Comparison of ENCODE assay signal across 8 mouse cellular contexts in genomic region chr2:157074186-157074724, GRCm38 (mm10). TPM values are rescaled to one million over a fixed set of nuclear protein-coding genes. Genes with fewer than 3 reads are reported as not detected.
DNase-seq lines count a peak whose midpoint lies in the region; ATAC-seq lines count a peak whose summit lies in the region.

No protein-coding gene starts in this region.

- 82% methylated on average over 9 of the region's 9 CpGs for WGBS in kidney, embryonic 15.5 days
- WGBS in kidney, embryonic 14.5 days, result 87% methylated on average over 9 of the region's 9 CpGs

- no peaks in the 10 kb centered on the region for H3K27me3 ChIP-seq in kidney, embryonic 15.5 days
- no peaks in the 10 kb centered on the region for H3K27me3 ChIP-seq in kidney, embryonic 14.5 days (ENCODE audit: control insufficient read depth, insufficient read depth, low read length)

- H3K4me3 ChIP-seq in kidney, embryonic 15.5 days (replicated peaks), result no peak overlapping the region
- no peak overlapping the region for H3K4me3 ChIP-seq in kidney, embryonic 14.5 days (ENCODE audit: low read length)

- H3K4me2 ChIP-seq in kidney, embryonic 15.5 days, result no peak overlapping the region
- no peak overlapping the region for H3K4me2 ChIP-seq in kidney, embryonic 14.5 days (replicated peaks; ENCODE audit: low read depth, low read length)

- 0 out of 2 replicates have a peak overlapping the region, but pooled peaks have one; percentile 18 for H3K27ac ChIP-seq in kidney, embryonic 15.5 days
- no peak overlapping the region for H3K27ac ChIP-seq in kidney, embryonic 14.5 days (ENCODE audit: low read depth, low read length)

- peaks cover 17% of the 10 kb centered on the region for H3K36me3 ChIP-seq in kidney, embryonic 15.5 days
- H3K36me3 ChIP-seq in kidney, embryonic 14.5 days (ENCODE audit: control insufficient read depth, insufficient read depth, low read length), result peaks cover 22% of the 10 kb centered on the region; the same call in 1 of the 2 replicates

- no peak overlapping the region for H3K9ac ChIP-seq in kidney, embryonic 15.5 days
- no peak overlapping the region for H3K9ac ChIP-seq in kidney, embryonic 14.5 days (ENCODE audit: low read depth, low read length)

- peaks cover 86% of the 10 kb centered on the region for H3K4me1 ChIP-seq in kidney, embryonic 15.5 days
- H3K4me1 ChIP-seq in kidney, embryonic 14.5 days (ENCODE audit: control insufficient read depth, insufficient read depth, low read length), result peaks cover 64% of the 10 kb centered on the region

- DNase-seq in adrenal gland, postnatal 36 days, result peak; percentile 85
- DNase-seq in fibroblast of lung, adult 2 months (ENCODE audit: low read depth), result peak; percentile 76
- peak; percentile 33 for DNase-seq in lung, postnatal 36 days
- DNase-seq in embryo, embryonic 9.5 days (ENCODE audit: extremely low spot score), result no peak
- DNase-seq in left cerebral cortex, postnatal 25 days (ENCODE audit: low spot score in 2 of 2), result no peak
- DNase-seq in left cerebral cortex, postnatal 14 days (ENCODE audit: low spot score in 2 of 2), result no peak

- no peak for ATAC-seq in kidney, embryonic 15.5 days (replicated peaks; ENCODE audit: low FRiP score)
- ATAC-seq in kidney, embryonic 14.5 days (ENCODE audit: low FRiP score, low TSS enrichment), result no peak

- no peaks in the 10 kb centered on the region for H3K9me3 ChIP-seq in kidney, embryonic 15.5 days (replicated peaks)
- H3K9me3 ChIP-seq in kidney, embryonic 14.5 days (ENCODE audit: control insufficient read depth, low read length), result no peaks in the 10 kb centered on the region

- intact Hi-C loops in left cerebral cortex, postnatal 25 days (cut with DNase I), result no loop called here
- intact Hi-C loops in left cerebral cortex, postnatal 14 days (cut with DNase I), result no loop called here

RNA-seq across cellular contexts. Expression of gene Soga1, which starts 4.8 kb away (rescaled TPM):
- polyA plus RNA-seq in kidney, embryonic 15.5 days (2015; fragmentation: Nextera tagmentation; extraction: Ambion mirVana), result 3.5 and 4.2 TPM in 2 replicates
- polyA plus RNA-seq in kidney, embryonic 14.5 days (2014; fragmentation: Nextera tagmentation; extraction: Ambion mirVana), result 6.3 and 6.4 TPM in 2 replicates
- 10 to 100 TPM; 36.3 to 38.7 TPM for total RNA-seq in adrenal gland, postnatal 36 days (2021)
- total RNA-seq in left cerebral cortex, postnatal 25 days (2021), result 10 to 100 TPM; 19.8 to 24.6 TPM
- total RNA-seq in left cerebral cortex, postnatal 14 days (2021), result 10 to 100 TPM; 38.8 to 41.1 TPM

RNA-seq across cellular contexts. Expression of gene Tldc2, which starts 12.6 kb away (rescaled TPM):
- polyA plus RNA-seq in kidney, embryonic 15.5 days (2015; fragmentation: Nextera tagmentation; extraction: Ambion mirVana), result 0.27 TPM in 1 of 2 replicates, not detected in the other
- polyA plus RNA-seq in kidney, embryonic 14.5 days (2014; fragmentation: Nextera tagmentation; extraction: Ambion mirVana), result 0.38 TPM in 1 of 2 replicates, not detected in the other
- not detected for total RNA-seq in adrenal gland, postnatal 36 days (2021)
- not detected for total RNA-seq in left cerebral cortex, postnatal 25 days (2021)
- total RNA-seq in left cerebral cortex, postnatal 14 days (2021), result not detected

Comparison
In these comparisons a context has a peak if more than half of its experiments do, and no peak if none do; other contexts are left out.
1. DNase-seq: peak in adrenal gland, postnatal 36 days (2 of 2), fibroblast of lung, adult 2 months (single experiment) and lung, postnatal 36 days (single experiment); none in embryo, embryonic 9.5 days (single experiment), left cerebral cortex, postnatal 25 days (0 of 2) and left cerebral cortex, postnatal 14 days (0 of 2).